Mouse (Mus musculus) frontal cortex, adult 2 months (tissue): ENCODE data around the gene Lats1. TPM values are rescaled to one million over a fixed set of nuclear protein-coding genes. Genes with fewer than 3 reads are reported as not detected.
A peak's percentile ranks its signal among the peaks of the same experiment; 100 is the strongest.
"Not testable (repeated sequence)": the region's sequence is repeated elsewhere in the genome, so short reads cannot be mapped to it uniquely, and the experiment has no call there.

ENCODE experiments used
- DNase-seq, 2 experiments: peaks; one replicate each; pipeline ENCODE4 v3.0.0; 2022; ENCODE audit warnings: low spot score in 1 of 2; ENCODE audit errors: extremely low spot score in 1 of 2
- polyA plus RNA-seq: library from polyadenylated mRNA; depleted of rRNA; stranded (reverse); fragments of >200 nt; gene quantifications from 2 replicates; pipeline ENCODE4 v1.2.3, GENCODE M21; 2012; rRNA removed

Lats1 gene
- polyA plus RNA-seq, 1 experiment, result 19.2 TPM

- peak; percentile 78 to 94 for DNase-seq
Measured at GRCm38 (mm10) chr10:7725751-7726500, 44.9 kb downstream of the Lats1 start, which contains the start of gene Katna1. TSS of gene Katna1 (plus strand) at chr10:7726000.

DNA sequence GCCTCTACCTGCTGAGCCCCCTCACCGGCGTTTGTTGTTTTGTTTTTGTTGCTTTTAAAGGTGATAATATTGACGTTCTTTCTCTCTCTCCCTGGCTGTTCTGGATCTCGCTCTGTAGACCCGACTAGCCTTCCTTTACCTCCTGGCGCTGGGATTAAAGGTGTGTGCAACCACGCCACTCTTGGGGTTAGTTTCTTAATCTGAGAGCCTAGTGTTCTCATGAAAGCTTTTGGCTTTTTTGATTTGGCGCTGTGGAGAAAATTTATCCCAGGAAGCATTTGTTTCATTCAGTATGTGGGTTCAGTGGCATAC lies 45.4 kb downstream of the Lats1 start:
- no peak for DNase-seq

GRCm38 (mm10) chr10:7727011-7727410 lies 46.0 kb downstream of the Lats1 start:
- no peak for DNase-seq

DNA sequence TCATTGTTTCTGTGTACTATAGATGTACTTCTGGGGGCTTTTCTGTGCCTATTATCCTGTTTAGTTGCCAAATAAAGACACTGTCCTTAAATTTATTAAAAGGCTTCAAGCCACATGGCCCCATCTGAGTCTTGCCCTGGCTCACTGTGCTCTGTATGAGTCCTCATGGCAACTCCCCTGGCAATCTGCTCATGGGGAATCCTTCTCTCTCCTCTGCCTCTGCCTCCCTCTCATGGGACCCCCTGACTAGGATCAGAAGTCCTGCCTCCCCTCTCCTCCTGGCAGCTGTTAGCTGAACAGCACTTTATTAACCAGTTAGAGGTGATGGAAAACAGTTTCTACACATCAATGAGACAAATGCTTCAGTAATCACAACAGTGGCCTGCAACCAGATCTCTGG lies 50.6 kb downstream of the Lats1 start:
- no peak for DNase-seq

DNA sequence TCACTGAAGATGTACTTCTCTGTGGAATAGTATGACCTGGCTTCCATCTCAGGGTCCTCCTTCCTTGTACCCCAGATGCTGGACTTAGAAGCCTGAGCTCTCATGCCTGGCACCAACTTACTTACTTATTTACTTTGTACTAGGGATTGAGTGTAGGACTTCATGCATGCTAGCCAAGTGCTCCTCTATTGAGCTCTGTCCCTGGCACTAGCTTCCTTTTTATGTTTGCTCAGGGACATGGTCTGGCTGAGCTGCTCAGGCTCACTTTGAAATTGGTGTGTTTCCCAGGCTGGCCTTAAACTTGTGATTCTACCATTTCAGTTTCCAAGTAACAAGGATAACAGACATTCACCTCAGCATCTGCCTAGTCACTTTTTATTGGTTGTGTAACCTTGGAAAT lies 56.1 kb downstream of the Lats1 start:
- DNase-seq, result no peak

GRCm38 (mm10) chr10:7737914-7738313 lies 56.9 kb downstream of the Lats1 start:
- no peak for DNase-seq

DNA sequence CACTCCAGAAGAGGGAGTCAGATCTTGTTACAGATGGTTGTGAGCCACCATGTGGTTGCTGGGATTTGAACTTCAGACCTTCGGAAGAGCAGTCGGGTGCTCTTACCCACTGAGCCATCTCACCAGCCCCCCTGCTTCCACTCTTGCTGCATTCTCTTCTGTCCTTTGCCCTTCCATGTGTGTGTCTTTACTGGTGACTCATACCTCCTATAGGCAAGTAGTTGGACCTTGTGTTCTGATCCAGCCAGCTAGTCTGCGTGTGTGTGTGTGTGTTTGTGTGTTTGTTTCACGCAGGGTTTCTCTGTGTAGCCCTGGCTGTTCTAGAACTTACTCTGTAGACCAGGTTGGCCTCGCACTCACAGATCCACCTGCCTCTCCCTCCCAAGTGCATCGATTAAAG lies 64.5 kb downstream of the Lats1 start:
- not testable (repeated sequence) for DNase-seq

GRCm38 (mm10) chr10:7748752-7749151 lies 67.7 kb downstream of the Lats1 start:
- DNase-seq, result no peak

- DNase-seq, result no peak
Measured at GRCm38 (mm10) chr10:7757544-7757943, 76.5 kb downstream of the Lats1 start.

Other genes with a start within 250 kb of the Lats1 start
- gene Ulbp1, start 207.6 kb upstream of the Lats1 start, polyA plus RNA-seq, result 0.06 and 0.11 TPM in 2 replicates
- gene Lrp11, start 91.4 kb upstream of the Lats1 start, polyA plus RNA-seq, result 113 TPM in 2 replicates
- gene Nup43, start 13.7 kb upstream of the Lats1 start, polyA plus RNA-seq, result 6.7 and 7.7 TPM in 2 replicates
- 122 and 128 TPM in 2 replicates for gene Pcmt1, start 78 bp upstream of the Lats1 start, polyA plus RNA-seq
- 13.6 and 13.8 TPM in 2 replicates for gene Katna1, start 44.8 kb downstream of the Lats1 start, polyA plus RNA-seq
- 28.7 and 32.4 TPM in 2 replicates for gene Ginm1, start 111.6 kb downstream of the Lats1 start, polyA plus RNA-seq
- 24.8 and 27.9 TPM in 2 replicates for gene Ppil4, start 111.7 kb downstream of the Lats1 start, polyA plus RNA-seq
- gene Zc3h12d, start 151.3 kb downstream of the Lats1 start, polyA plus RNA-seq, result 0.15 and 0.22 TPM in 2 replicates